Mouse (Mus musculus): ENCODE data around the gene Pgam1.
"Not testable (repeated sequence)": the region's sequence is repeated elsewhere in the genome, so short reads cannot be mapped to it uniquely, and the experiment has no call there.

Gene Pgam1

DNA sequence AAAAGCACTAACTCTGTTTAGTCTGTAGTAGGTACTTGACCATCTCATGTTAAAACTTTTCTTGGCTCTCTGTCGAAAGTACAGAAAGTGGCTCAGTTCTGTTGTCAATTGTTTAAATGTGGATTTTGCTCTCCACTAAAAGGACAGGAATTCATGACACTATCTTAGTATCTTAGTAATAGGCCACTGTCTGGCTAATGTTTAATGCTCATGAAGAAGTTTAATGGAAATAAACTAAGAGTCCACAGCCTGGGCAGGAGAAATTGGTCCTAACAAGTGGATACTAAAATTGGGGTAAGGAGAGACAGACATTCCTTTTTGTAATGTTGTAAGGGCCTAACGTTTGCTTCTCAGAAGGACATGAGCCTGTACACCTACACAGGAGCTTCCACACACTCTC, 1.3 kb upstream of the Pgam1 start:
- no peak for DNase-seq (ENCODE audit: low spot score in 2 of 2)

DNA sequence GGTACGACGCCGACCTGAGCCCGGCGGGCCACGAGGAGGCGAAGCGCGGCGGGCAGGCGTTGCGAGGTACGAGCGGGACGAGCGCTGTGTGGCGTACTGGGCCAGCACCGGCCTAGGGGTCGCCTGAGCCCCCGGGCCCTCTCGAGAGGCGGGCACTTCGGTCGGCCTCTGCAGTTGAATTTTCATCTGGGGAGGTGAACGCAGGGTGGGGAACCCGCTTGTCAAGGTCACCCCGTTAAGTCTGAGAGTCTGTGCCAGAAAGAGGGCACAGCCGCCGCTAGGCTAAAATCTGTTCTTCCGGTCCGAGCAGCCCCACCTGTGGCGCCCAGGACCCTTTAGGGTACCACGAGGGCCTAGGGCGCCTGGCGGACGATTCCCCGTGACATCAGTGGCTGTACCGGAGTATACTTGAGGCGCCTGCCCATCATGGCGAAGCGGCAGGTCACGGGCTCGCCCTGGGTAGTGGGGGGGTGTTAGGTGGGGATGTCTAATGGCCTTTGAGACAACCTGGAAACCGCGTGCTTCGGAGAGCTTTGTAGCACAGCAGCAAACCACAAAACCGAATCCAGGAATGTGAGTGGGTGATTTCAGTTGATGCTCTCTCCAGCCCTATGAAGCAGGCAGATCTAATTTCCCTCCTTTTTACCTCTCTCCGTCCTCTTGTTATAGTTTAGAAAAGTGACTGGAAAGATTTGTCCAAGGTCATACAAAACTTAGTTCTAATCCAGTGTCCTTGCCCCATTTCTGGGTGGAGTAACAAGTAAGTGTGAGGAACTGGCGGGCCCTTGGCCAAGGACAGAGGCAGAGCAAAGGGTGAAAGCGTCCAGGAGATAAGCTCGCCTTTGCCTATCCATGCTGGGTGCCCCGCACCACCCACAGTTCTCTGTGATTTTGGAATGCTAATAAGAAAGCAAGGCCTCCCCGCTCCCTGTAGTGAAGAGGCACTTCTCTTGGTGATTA, 678 bp downstream of the Pgam1 start:
- DNase-seq (ENCODE audit: low spot score in 2 of 2), result peak; percentile 45 to 60

DNA sequence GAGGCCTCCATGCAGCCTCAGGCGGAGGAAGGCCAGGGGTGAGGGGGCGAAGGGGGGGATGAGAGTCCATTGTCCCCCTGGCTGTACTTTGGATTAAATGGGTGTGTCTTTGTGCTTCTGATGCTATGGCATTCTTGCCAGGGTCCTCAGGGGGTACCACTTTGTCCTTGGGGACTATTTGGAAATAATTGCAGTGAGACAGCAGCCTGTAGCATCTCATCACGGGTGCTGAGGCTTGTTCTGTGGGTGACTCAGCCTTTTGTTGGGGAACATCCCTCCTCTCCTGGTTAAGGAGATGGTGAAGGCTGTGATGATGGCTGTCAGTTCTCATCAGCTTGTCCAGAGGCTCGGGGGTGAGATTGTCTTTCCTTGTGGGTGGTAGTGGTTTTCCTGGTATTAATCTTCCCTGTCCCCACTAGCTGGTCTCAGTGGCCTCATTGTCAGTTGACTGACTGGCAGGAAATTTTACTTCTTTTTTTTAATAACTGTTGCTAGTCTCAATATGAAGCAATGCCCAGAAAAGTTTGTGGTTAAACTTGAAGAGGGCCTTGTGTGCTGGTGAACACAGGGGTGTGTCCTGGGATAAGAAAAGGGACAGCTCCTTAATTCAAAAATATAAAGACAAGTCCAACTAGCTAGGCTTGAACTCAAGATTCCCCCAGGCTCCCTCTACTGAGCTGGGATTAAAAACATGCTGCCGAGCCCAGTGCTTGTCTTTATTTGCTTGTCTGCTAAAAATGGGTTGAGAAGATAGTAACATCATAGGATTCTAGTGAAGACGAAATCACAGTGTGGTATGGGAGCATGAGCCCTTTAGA, 2.3 kb downstream of the Pgam1 start:
- DNase-seq (ENCODE audit: low spot score in 2 of 2), result no peak

DNA sequence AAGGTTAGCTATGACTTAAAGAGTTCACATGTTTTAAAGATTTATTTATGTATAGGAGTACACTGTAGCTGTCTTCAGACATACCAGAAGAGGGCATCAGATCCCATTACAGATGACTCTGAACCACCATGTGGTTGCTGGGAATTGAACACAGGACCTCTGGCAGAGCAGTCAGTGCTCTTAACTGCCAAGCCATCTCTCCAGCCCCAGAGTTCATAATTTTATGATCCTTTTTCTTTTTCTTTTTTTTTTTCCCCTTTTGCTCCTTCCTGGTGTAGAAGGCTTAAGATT, 2.8 kb downstream of the Pgam1 start:
- DNase-seq (ENCODE audit: low spot score in 2 of 2), result not testable (repeated sequence)

DNA sequence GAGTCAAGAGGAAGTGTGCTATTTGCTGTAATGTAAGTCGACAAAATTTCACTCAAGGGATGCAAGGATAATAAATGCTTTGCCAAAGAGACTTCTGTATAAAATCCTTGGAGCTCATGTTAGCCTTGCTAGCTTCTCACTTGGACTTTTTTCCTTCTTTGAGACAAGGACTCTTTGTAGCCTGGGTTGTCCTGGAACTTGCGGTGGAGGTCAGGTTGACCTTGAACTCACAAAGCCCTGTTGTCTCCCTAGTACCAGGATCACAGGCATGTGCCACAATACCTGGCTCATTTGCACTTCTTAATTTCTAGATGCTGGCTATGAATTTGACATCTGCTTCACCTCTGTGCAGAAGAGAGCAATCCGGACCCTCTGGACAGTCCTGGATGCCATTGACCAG, 3.6 kb downstream of the Pgam1 start:
- DNase-seq (ENCODE audit: low spot score in 2 of 2), result no peak

DNA sequence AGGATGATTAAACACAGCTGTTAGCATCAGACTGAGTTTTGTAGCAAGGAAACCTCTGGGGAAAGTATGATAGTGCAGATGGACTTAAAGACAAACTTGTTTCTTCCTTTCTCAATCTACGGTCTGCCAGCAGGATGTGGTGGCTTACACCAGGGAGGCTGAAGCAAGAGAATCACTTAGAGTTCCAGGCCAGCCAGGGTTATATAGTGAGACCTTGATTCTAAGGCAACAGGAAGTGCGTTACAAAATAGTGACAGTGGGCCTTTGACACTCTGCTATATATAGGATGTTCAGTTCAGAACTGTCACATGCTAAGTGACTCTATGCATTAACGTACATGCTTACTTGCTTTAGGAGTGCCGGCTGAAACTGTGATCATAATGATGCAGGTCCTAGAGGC, 5.1 kb downstream of the Pgam1 start:
- no peak for DNase-seq (ENCODE audit: low spot score in 2 of 2)

DNA sequence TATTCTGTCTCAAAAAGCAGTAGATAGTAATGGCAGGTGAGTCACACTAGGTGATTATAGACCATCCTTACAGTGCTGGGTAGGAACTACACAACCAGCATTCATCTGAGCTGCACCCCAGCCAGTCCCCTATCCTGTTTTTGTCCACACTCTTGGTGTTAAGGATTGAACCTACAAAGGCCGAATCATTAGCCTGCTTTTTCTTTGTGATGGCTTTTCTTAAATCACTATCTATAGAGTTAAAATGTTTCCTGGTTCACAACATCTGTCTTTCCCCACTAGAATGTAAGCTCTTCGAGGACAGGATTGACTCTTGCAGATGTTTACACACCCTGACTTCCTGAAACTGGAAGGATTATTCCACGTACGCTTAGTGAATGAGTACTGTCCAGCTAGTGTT, 7.7 kb downstream of the Pgam1 start:
- DNase-seq (ENCODE audit: low spot score in 2 of 2), result no peak

DNA sequence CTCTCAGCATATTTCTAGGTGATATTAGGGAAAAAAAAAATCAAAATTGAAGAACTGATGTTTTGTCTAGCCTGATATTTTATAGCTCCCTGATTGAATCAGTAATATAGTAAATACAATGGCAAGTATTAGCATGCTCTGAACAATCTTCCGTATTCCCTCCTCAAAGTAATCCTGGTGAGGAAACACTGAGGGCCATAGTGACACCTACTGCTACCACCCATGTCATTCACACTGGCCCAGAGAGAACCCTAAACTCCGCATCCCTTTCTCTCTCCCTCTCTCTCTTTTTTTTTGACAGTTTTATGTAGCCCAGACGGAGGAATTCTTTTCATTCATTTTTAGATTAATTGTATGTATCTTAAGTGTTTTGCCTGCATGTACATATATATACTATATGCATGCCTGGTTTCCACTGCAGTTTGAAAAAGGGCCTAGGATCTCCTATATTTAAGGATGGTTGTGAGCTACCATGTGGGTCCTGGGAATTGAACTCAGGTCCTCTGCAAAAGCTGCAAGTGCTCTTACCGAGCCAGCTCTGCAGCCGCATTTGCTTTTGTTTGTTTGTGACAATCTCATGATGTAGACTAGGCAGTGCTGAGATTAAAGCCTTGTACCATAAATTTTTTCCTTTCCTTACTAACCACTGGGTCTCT, 8.8 kb downstream of the Pgam1 start:
- DNase-seq (ENCODE audit: low spot score in 2 of 2), result no peak

DNA sequence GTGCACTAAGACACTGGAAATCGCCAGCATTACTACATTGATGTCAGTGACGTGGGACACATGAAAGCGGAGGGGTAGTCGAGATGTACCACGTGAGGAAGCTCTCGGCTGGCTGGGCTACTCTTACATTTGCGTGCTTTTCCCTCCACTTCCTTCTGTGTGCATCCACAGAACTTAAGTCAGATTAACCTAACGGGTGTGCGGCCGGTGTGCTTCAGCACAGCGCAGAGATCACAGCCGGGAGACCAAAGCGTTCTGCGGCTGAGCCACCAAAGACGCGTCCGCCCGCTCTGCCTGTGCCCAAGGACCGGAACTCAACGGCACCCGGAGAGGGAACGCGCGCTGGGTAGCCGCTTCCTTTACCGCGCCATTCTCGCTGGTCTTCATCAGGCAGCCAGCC, 21.0 kb downstream of the Pgam1 start:
- no peak for DNase-seq (ENCODE audit: low spot score in 2 of 2)

DNA sequence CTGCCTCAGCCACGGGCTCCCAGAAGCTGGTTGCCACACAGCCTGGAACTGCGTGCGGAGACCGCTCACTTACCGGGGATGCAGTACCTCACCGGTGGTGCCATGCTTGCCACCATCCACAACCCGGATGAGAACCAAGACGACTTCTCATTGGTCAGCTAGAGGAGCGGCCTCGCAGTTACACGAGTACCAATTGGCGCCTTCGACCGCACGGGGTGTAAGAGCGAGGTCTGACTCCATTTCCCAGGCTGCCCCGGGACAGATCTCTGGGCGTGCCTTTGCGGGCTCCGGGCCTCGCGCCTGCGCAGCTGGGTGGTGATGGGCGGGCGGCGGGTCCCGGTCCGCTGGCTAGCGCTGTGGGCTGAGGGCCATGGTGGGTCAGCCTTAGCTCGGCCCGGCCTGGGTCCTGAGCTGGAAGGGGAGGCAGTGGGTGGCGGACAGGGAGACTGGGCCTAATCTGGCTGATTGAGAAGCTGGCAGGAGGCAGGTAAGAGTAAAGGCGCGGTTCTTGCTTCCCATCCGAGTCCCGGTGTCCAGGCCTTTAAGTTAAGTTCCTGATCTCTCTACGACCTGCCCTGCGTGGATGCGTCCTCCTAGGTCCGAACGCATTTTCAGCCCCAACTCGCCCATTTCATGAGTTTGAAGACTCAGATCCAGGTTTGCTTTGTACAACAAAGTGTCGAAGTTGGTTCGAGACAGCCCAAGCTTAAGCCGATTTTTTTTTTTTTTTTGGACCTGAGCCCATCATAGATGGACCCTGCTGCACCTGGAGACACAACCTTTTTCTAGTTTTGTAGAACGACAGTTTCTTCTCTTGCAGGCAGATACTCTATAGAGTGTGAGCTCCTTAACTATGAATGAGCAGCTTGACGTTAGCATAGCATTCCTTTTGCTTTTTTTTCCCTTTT, 21.7 kb downstream of the Pgam1 start, which contains the start of the genes Exosc1 and Zdhhc16:
TSS of gene Exosc1 (minus strand) at position 245 of the 908 bp plus-strand sequence.
TSS of gene Zdhhc16 (plus strand) at position 302 of the 908 bp plus-strand sequence.
- peak; percentile 99 to 100 for DNase-seq (ENCODE audit: low spot score in 2 of 2)

DNA sequence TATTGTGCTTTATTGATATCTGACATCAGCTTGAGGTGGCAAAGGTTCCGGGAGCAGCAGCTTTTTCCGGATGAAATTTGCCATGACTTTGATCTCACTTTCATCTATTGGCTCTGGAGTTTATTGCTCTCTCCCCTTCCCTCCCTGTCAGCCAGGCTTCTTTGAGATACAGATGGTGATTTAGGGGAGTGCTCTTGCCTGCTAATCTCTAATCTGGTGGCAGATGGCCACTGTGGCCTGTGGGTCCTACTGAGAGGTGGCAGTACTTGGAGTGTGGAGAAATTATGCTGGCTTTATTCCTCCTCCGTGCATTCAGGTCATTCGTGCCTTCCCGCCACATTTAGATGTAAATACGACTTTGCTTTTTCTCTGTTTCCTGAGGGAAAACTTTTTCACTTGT, 22.4 kb downstream of the Pgam1 start:
- no peak for DNase-seq (ENCODE audit: low spot score in 2 of 2)

DNA sequence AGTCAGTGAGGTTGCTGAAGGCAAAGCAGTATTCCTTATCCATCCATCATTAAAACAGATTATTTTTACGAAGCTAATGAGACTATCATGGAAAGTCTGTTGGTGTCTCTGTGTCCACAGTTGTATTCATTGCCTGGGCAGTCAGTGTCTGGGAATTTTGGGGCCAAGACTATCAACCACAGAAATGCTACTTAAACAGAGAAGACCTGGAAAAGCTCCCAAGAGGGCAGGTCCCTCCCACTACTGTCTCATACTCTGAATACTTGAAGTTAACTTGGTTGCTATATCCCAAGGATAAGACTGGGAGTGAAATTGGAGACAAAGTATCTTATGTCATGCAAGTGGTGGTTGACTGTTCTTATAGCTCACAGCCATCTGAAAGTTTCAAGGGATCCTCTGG, 24.2 kb downstream of the Pgam1 start:
- no peak for DNase-seq (ENCODE audit: low spot score in 2 of 2)

DNA sequence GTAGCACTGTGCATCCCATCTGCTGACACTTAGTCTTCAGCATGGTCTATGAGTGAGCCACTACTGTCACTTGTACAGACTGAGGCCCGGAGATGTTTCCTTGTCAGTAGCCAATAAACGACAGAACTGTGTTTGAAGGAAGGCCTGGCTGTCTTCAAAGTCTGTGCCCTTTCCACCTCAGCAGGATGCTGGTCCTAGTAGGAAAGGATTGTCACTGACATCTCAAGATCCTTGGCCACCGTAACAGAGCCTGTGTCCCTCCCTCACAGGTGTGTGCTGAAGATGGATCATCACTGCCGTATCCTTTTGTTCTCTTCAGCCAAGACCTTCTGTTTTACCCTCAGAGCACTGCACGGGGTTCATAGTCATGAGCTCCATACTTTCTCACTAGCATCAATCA, 26.8 kb downstream of the Pgam1 start:
- DNase-seq (ENCODE audit: low spot score in 2 of 2), result no peak

DNA sequence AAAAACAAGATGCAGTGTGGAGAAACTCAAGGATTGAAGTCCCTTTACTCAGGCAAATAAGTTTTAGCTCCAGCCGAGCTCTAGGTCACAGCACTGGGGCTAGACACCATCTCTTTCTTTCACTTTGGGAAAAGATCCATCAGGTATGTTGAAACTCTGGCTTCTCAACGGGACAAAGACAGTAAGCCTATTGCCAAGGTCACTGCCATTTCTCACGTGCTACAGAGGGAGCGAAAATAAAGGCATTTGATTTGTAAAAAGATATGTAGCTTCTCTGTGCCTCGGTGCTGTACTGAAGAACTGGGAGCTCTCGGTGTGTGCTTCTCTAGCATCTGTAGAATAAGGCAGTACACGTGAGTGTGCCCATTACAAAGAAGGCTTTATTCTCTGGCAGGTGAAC, 32.1 kb downstream of the Pgam1 start:
- no peak for DNase-seq (ENCODE audit: low spot score in 2 of 2)

DNA sequence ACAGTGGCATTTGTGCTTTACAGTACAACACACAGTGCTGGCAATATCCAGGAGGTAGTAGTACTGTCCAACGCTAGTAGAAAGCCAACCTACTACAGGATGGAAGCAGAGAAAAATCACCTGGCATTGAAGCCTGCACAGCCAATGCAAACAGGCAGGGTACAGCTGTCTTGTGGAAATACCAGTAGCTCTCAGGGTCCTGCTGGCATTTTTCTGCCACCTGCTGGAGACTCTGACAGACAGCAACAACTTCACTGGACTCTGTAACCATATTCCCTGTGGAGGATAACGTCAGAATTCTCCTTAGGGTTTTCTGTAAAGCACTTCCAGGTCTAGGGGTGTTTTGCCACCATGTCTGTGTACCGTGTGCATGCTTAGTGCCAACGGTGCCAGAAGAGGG, 40.6 kb downstream of the Pgam1 start:
- peak in 1 of 2 experiments; percentile 48 for DNase-seq (ENCODE audit: low spot score in 2 of 2)

DNA sequence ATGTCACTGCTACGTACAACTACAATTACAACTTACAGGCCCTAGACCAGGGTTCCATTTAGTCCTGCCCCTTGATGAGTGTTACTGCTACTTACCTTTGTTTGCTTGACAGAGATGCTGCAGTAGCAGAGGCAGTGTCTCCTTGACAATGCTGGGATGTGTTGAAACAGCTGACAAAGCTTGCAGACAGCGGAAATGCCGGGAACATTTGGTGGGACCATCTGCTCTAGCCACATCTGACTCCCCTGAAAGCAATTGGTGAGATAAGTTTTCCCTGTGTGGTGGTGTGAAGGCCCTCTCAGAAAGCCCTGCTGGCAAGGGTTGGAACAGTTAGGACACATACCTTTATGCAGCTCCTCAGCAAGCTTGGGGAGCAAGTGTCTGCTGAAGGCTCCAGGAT, 41.9 kb downstream of the Pgam1 start:
- DNase-seq (ENCODE audit: low spot score in 2 of 2), result no peak

Measured in right cerebral cortex, postnatal 10 days (tissue).